12 mouse cellular contexts compared by ENCODE assay signal in the genomic region with DNA sequence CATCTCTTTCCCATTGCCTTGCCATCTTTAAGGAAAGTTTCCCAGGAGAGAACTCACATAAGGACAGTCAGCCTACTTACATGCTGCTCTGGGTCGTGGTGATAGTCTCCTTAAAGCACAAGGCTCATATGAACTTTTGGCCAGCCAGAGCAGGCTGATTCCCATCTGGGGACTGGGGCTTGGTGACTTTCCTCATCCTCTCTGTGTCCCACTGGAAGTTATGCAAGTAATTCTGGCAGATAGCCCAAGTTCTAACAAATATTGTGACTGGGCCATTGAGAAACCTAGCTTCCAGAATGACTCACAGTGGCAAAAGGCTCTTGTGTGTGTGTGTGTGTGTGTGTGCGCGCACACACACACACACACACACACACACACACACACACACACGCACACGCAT.
A peak's percentile ranks its signal among the peaks of the same experiment; 100 is the strongest.
DNase-seq lines count a peak whose midpoint lies in the region; ATAC-seq and TF ChIP-seq lines count a peak whose summit lies in the region.
"Had no signal": no experiment of that assay in that cellular context is flagged by ENCODE, and none has a peak within 500 bp of the region (broad histone marks: within the 10 kb centered on the region; RNA-seq: fewer than 3 reads in every experiment).

No protein-coding gene starts in this region.

- no peaks in the 10 kb centered on the region for H3K27me3 ChIP-seq in midbrain, postnatal 0 days (ENCODE audit: insufficient read depth, low read length)
- H3K27me3 ChIP-seq in midbrain, embryonic 11.5 days (ENCODE audit: control insufficient read depth, insufficient read depth, low read length): no peaks in the 10 kb centered on the region
- no peaks in the 10 kb centered on the region for H3K27me3 ChIP-seq in hindbrain, embryonic 16.5 days (replicated peaks; ENCODE audit: control insufficient read depth, insufficient read depth, low read length)

- H3K4me3 ChIP-seq in midbrain, postnatal 0 days (ENCODE audit: low read depth, low read length): no peak overlapping the region
- H3K4me3 ChIP-seq in midbrain, embryonic 11.5 days (ENCODE audit: low read depth, low read length): no peak overlapping the region
- H3K4me3 ChIP-seq in hindbrain, embryonic 16.5 days (ENCODE audit: low read length): no peak overlapping the region

- H3K9me3 ChIP-seq in midbrain, postnatal 0 days (ENCODE audit: low read length): no peaks in the 10 kb centered on the region
- no peaks in the 10 kb centered on the region for H3K9me3 ChIP-seq in midbrain, embryonic 11.5 days (ENCODE audit: control insufficient read depth, low read length)
- H3K9me3 ChIP-seq in hindbrain, embryonic 16.5 days (ENCODE audit: control insufficient read depth, low read length): no peaks in the 10 kb centered on the region

- H3K4me2 ChIP-seq in midbrain, postnatal 0 days (ENCODE audit: low read depth, low read length, poor library complexity, severe bottlenecking): no peak overlapping the region
- H3K4me2 ChIP-seq in midbrain, embryonic 11.5 days: no peak overlapping the region
- H3K4me2 ChIP-seq in hindbrain, embryonic 16.5 days (ENCODE audit: low read length): no peak overlapping the region

- ATAC-seq in midbrain, postnatal 0 days (ENCODE audit: low FRiP score): no peak
- ATAC-seq in midbrain, embryonic 11.5 days (ENCODE audit: low FRiP score): no peak
- ATAC-seq in hindbrain, embryonic 16.5 days: no peak

- no peaks in the 10 kb centered on the region for H3K36me3 ChIP-seq in midbrain, postnatal 0 days (ENCODE audit: insufficient read depth, low read length)
- H3K36me3 ChIP-seq in midbrain, embryonic 11.5 days (ENCODE audit: control insufficient read depth, insufficient read depth, low read length): no peaks in the 10 kb centered on the region
- H3K36me3 ChIP-seq in hindbrain, embryonic 16.5 days (ENCODE audit: control insufficient read depth, insufficient read depth, low read length): no peaks in the 10 kb centered on the region

- TF ChIP-seq CTCF in midbrain, postnatal 0 days (IDR thresholded peaks at IDR 0.05): no peak

- H3K27ac ChIP-seq in midbrain, postnatal 0 days (ENCODE audit: low read depth, low read length): no peak overlapping the region
- no peak overlapping the region for H3K27ac ChIP-seq in midbrain, embryonic 11.5 days (ENCODE audit: low read depth, low read length)
- H3K27ac ChIP-seq in hindbrain, embryonic 16.5 days (ENCODE audit: low read depth, low read length): no peak overlapping the region
- H3K27ac ChIP-seq: liver, embryonic 14.5 days had no signal

- no peak overlapping the region for H3K9ac ChIP-seq in midbrain, postnatal 0 days (replicated peaks; ENCODE audit: low read length, poor library complexity, severe bottlenecking)
- H3K9ac ChIP-seq in midbrain, embryonic 11.5 days (ENCODE audit: low read length): no peak overlapping the region
- no peak overlapping the region for H3K9ac ChIP-seq in hindbrain, embryonic 16.5 days (ENCODE audit: low read depth, low read length)
- H3K9ac ChIP-seq: liver, embryonic 14.5 days had no signal

- DNase-seq in gastrocnemius, adult 8-10 months (ENCODE audit: low spot score in 2 of 2): peak; percentile 5 to 7
- no peak for DNase-seq in gastrocnemius, postnatal 4 days (ENCODE audit: low spot score in 2 of 2)
- peak; percentile 39 for DNase-seq in midbrain, postnatal 0 days (ENCODE audit: low spot score)
- no peak for DNase-seq in midbrain, embryonic 11.5 days (ENCODE audit: low spot score, missing footprints)
- DNase-seq in heart, adult 9 months (ENCODE audit: low spot score in 2 of 2): peak; percentile 66 to 68
- DNase-seq in lung, postnatal 4 days: peak; percentile 13 to 37
- no peak for DNase-seq in yolk sac, embryonic 10.5 days (ENCODE audit: low spot score)
- DNase-seq: embryo, embryonic 11 days; midbrain, embryonic 14.5 days; right cerebral cortex, postnatal 25 days had no signal

- H3K4me1 ChIP-seq in midbrain, postnatal 0 days (ENCODE audit: insufficient read depth, low read length): peaks cover 6% of the 10 kb centered on the region
- H3K4me1 ChIP-seq in midbrain, embryonic 11.5 days (ENCODE audit: control insufficient read depth, insufficient read depth, low read length): no peaks in the 10 kb centered on the region
- peaks cover 5% of the 10 kb centered on the region for H3K4me1 ChIP-seq in hindbrain, embryonic 16.5 days (ENCODE audit: control insufficient read depth, insufficient read depth, low read depth, low read length)

- WGBS in midbrain, postnatal 0 days: 89% methylated on average over 5 of the region's 5 CpGs
- WGBS in midbrain, embryonic 11.5 days: 93% methylated on average over 4 of the region's 5 CpGs
- WGBS in hindbrain, embryonic 16.5 days: 79% methylated on average over 5 of the region's 5 CpGs

Comparison
In these comparisons a context has a peak if more than half of its experiments do, and no peak if none do; other contexts are left out.
1. DNase-seq: peak in gastrocnemius, adult 8-10 months (2 of 2), midbrain, postnatal 0 days (single experiment), heart, adult 9 months (2 of 2) and lung, postnatal 4 days (2 of 2); none in gastrocnemius, postnatal 4 days (0 of 2), midbrain, embryonic 11.5 days (single experiment) and yolk sac, embryonic 10.5 days (single experiment).